Mouse (Mus musculus): ENCODE measurements around the gene Ccdc169. TPM values are rescaled to one million over a fixed set of nuclear protein-coding genes. Genes with fewer than 3 reads are reported as not detected.

Gene Ccdc169
- polyA plus RNA-seq, 1 experiment from 2014 or later = 0.11 TPM

Small RNAs within 50 kb of the gene (microRNA-seq; reads per million reads assigned to microRNA genes)
- not detected for gene Gm22029

Other genes starting within 250 kb of the Ccdc169 start
- gene Sertm1, start 221.5 kb upstream of the Ccdc169 start, polyA plus RNA-seq (2014; fragmentation: Nextera tagmentation; extraction: Ambion mirVana) = 1.3 and 1.5 TPM in 2 replicates
- 0.70 and 1.1 TPM in 2 replicates for gene Ccna1, start 81.8 kb upstream of the Ccdc169 start, polyA plus RNA-seq (2014; fragmentation: Nextera tagmentation; extraction: Ambion mirVana)
- 15.8 and 19.6 TPM in 2 replicates for gene Spg20, start 25.2 kb upstream of the Ccdc169 start, polyA plus RNA-seq (2014; fragmentation: Nextera tagmentation; extraction: Ambion mirVana)
- gene Sohlh2, start 44.7 kb downstream of the Ccdc169 start, polyA plus RNA-seq (2014; fragmentation: Nextera tagmentation; extraction: Ambion mirVana) = 0.08 TPM in 1 of 2 replicates, not detected in the other
- 276 and 297 TPM in 2 replicates for gene Dclk1, start 105.0 kb downstream of the Ccdc169 start, polyA plus RNA-seq (2014; fragmentation: Nextera tagmentation; extraction: Ambion mirVana)

All from neural tube, embryonic 14.5 days (tissue).